Mouse (Mus musculus) neural tube, postnatal 0 days (tissue): Measurements from ENCODE around the gene Gm11361. TPM values are rescaled to one million over a fixed set of nuclear protein-coding genes. Genes with fewer than 3 reads are reported as not detected.

ENCODE experiments used
- polyA plus RNA-seq: library from polyadenylated mRNA; unstranded; fragments of >200 nt; fragmentation: Nextera tagmentation; extraction: Ambion mirVana; gene quantifications from 2 replicates; pipeline ENCODE4 v1.2.1, GENCODE M21; 2015

The Gm11361 gene
- 1.3 and 2.8 TPM in 2 replicates for polyA plus RNA-seq

GRCm38 (mm10) chr13:28257228-28257627, at the start of gene Gm11361:
Gm11361 (plus strand) TSS chr13:28257528.

Other genes with a start within 250 kb of the Gm11361 start
- gene Prl4a1, start 241.3 kb upstream of the Gm11361 start, polyA plus RNA-seq = not detected in 2 replicates
- gene Prl5a1, start 115.0 kb upstream of the Gm11361 start, polyA plus RNA-seq = not detected in 2 replicates